Mouse (Mus musculus) ES-Bruce4 (cell line): ENCODE results near the gene Ankrd37.

Experiments
- CTCF ChIP-seq: IDR thresholded peaks from one replicate; pipeline ENCODE4 v1.8.1; 2011; ENCODE audit warnings: low read depth, low read length
- EP300 ChIP-seq: IDR thresholded peaks from 2 replicates; pipeline ENCODE4 v1.6.1; 2011; ENCODE audit warnings: low read depth, low read length; ENCODE audit not compliant: insufficient read depth

DNA sequence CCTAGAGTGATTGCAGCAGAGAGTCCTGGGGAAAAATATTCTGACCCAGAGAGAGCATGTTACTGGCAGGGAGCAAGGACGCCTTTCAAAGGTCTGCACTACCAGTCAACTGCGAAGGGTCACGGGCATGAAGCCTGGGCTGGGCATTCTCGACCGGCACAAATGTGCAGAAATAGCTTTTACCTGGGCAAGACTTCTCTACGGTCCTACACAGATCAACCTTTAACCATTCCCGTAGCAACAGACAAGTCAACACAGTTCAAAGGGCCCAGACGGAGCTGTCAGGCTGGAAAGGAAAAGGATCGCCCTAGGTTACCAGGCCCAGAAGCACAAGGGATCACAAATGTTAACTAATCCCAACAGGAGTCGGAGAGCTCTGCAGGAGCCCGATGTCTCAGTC is 30.7 kb upstream of the Ankrd37 start:
- TF ChIP-seq CTCF (no peak), EP300 (no peak)
